ENCODE assay signal across 7 mouse cellular contexts in genomic region chr9:44723008-44723407, GRCm38 (mm10). TPM values are rescaled to one million over a fixed set of nuclear protein-coding genes. Genes with fewer than 3 reads are reported as not detected.
DNase-seq lines count a peak whose midpoint lies in the region; ATAC-seq lines count a peak whose summit lies in the region.

No protein-coding gene starts in this region.

- H3K9me3 ChIP-seq in lung, embryonic 15.5 days = no peaks in the 10 kb centered on the region
- no peaks in the 10 kb centered on the region for H3K9me3 ChIP-seq in heart, embryonic 12.5 days (replicated peaks)
- no peaks in the 10 kb centered on the region for H3K9me3 ChIP-seq in stomach, embryonic 15.5 days

- no peak overlapping the region for H3K4me2 ChIP-seq in lung, embryonic 15.5 days
- H3K4me2 ChIP-seq in heart, embryonic 12.5 days = no peak overlapping the region
- H3K4me2 ChIP-seq in stomach, embryonic 15.5 days = no peak overlapping the region

- DNase-seq in lung, postnatal 14 days = no peak
- peak; percentile 51 for DNase-seq in kidney, postnatal 10 days
- no peak for DNase-seq in spleen, adult 18-20 months
- no peak for DNase-seq in urinary bladder, postnatal 25 days (ENCODE audit: low spot score)

- peaks cover 81% of the 10 kb centered on the region for H3K4me1 ChIP-seq in lung, embryonic 15.5 days
- peaks cover 74% of the 10 kb centered on the region for H3K4me1 ChIP-seq in heart, embryonic 12.5 days (replicated peaks)
- H3K4me1 ChIP-seq in stomach, embryonic 15.5 days = peaks cover 47% of the 10 kb centered on the region

- H3K27ac ChIP-seq in lung, embryonic 15.5 days = peak overlapping the region; percentile 85
- peak overlapping the region; percentile 64 for H3K27ac ChIP-seq in heart, embryonic 12.5 days (ENCODE audit: poor library complexity, severe bottlenecking)
- peak overlapping the region; percentile 63; the same call in 1 of the 2 replicates for H3K27ac ChIP-seq in stomach, embryonic 15.5 days

- 0 out of 2 replicates have a peak, but pooled peaks cover 4% of the 10 kb centered on the region for H3K36me3 ChIP-seq in lung, embryonic 15.5 days
- peaks cover 11% of the 10 kb centered on the region for H3K36me3 ChIP-seq in heart, embryonic 12.5 days
- H3K36me3 ChIP-seq in stomach, embryonic 15.5 days = no peaks in the 10 kb centered on the region

- no peak for ATAC-seq in lung, embryonic 15.5 days (ENCODE audit: borderline replicate concordance, extremely low read depth, low FRiP score, low TSS enrichment)
- no peak for ATAC-seq in heart, embryonic 12.5 days (ENCODE audit: insufficient number of reproducible peaks, low FRiP score)
- no peak for ATAC-seq in stomach, embryonic 15.5 days (ENCODE audit: insufficient read depth, low FRiP score, low read depth)

- no peak overlapping the region for H3K9ac ChIP-seq in lung, embryonic 15.5 days
- no peak overlapping the region for H3K9ac ChIP-seq in heart, embryonic 12.5 days
- no peak overlapping the region for H3K9ac ChIP-seq in stomach, embryonic 15.5 days

- H3K4me3 ChIP-seq in lung, embryonic 15.5 days = no peak overlapping the region
- no peak overlapping the region for H3K4me3 ChIP-seq in heart, embryonic 12.5 days
- H3K4me3 ChIP-seq in stomach, embryonic 15.5 days (replicated peaks) = no peak overlapping the region

- WGBS in lung, embryonic 15.5 days = 33% methylated on average over 7 of the region's 7 CpGs
- WGBS in heart, embryonic 12.5 days = 34% methylated on average over 7 of the region's 7 CpGs
- WGBS in stomach, embryonic 15.5 days = 42% methylated on average over 7 of the region's 7 CpGs

- no peaks in the 10 kb centered on the region for H3K27me3 ChIP-seq in lung, embryonic 15.5 days
- H3K27me3 ChIP-seq in heart, embryonic 12.5 days (replicated peaks) = no peaks in the 10 kb centered on the region
- H3K27me3 ChIP-seq in stomach, embryonic 15.5 days (replicated peaks) = no peaks in the 10 kb centered on the region

RNA-seq across cellular contexts. Expression of gene Phldb1, which starts 12.0 kb away (rescaled TPM):
- 26.6 and 33.2 TPM in 2 replicates for polyA plus RNA-seq in lung, embryonic 15.5 days (2015; fragmentation: Nextera tagmentation; extraction: Ambion mirVana)
- polyA plus RNA-seq in heart, embryonic 12.5 days (2016; fragmentation: Nextera tagmentation; extraction: Ambion mirVana) = 34.8 and 36.9 TPM in 2 replicates
- 24.0 and 25.4 TPM in 2 replicates for polyA plus RNA-seq in stomach, embryonic 15.5 days (2015; fragmentation: Nextera tagmentation; extraction: Ambion mirVana)

RNA-seq across cellular contexts. Expression of gene Arcn1, which starts 44.6 kb away (rescaled TPM):
- 193 and 199 TPM in 2 replicates for polyA plus RNA-seq in lung, embryonic 15.5 days (2015; fragmentation: Nextera tagmentation; extraction: Ambion mirVana)
- 151 and 160 TPM in 2 replicates for polyA plus RNA-seq in heart, embryonic 12.5 days (2016; fragmentation: Nextera tagmentation; extraction: Ambion mirVana)
- polyA plus RNA-seq in stomach, embryonic 15.5 days (2015; fragmentation: Nextera tagmentation; extraction: Ambion mirVana) = 189 and 208 TPM in 2 replicates

RNA-seq across cellular contexts. Expression of gene Ift46, which starts 44.7 kb away (rescaled TPM):
- 93.2 and 99.1 TPM in 2 replicates for polyA plus RNA-seq in lung, embryonic 15.5 days (2015; fragmentation: Nextera tagmentation; extraction: Ambion mirVana)
- 63.1 and 71.9 TPM in 2 replicates for polyA plus RNA-seq in heart, embryonic 12.5 days (2016; fragmentation: Nextera tagmentation; extraction: Ambion mirVana)
- 84.3 and 84.4 TPM in 2 replicates for polyA plus RNA-seq in stomach, embryonic 15.5 days (2015; fragmentation: Nextera tagmentation; extraction: Ambion mirVana)

RNA-seq across cellular contexts. Expression of gene Treh, which starts 50.0 kb away (rescaled TPM):
- not detected in 2 replicates for polyA plus RNA-seq in lung, embryonic 15.5 days (2015; fragmentation: Nextera tagmentation; extraction: Ambion mirVana)
- polyA plus RNA-seq in heart, embryonic 12.5 days (2016; fragmentation: Nextera tagmentation; extraction: Ambion mirVana) = not detected in 2 replicates
- polyA plus RNA-seq in stomach, embryonic 15.5 days (2015; fragmentation: Nextera tagmentation; extraction: Ambion mirVana) = 0.13 TPM in 1 of 2 replicates, not detected in the other
